Mouse (Mus musculus): ENCODE data around the gene Itih3. TPM values are rescaled to one million over a fixed set of nuclear protein-coding genes. Genes with fewer than 3 reads are reported as not detected.

The Itih3 gene
- total and polyA plus RNA-seq, 3 experiments: not detected

- Histone ChIP-seq H3K4me3 (replicated peaks in 1 of 3; ENCODE audit: low read depth in 2 of 3, low read length in 2 of 3, poor library complexity in 1 of 3) (no peak overlapping the region), H3K9ac (ENCODE audit: insufficient read depth, low read depth) (no peak overlapping the region), H3K27ac (ENCODE audit: insufficient read depth, low read depth) (no peak overlapping the region), H3K27me3 (replicated peaks) (no peaks in the 10 kb centered on the region), H3K36me3 (replicated peaks in 1 of 2; ENCODE audit: control insufficient read depth in 1 of 2, insufficient read depth in 1 of 2, low read length in 1 of 2) (peaks cover 14 to 64% of the 10 kb centered on the region in 2 experiments), H3K79me2 (replicated peaks; ENCODE audit: control insufficient read depth, extremely low read depth, insufficient read depth, poor library complexity, severe bottlenecking) (no peaks in the 10 kb centered on the region), H3K4me1 (ENCODE audit: control insufficient read depth in 1 of 2, insufficient read depth in 2 of 2) (peaks cover 0 to 27% of the 10 kb centered on the region in 2 experiments; a peak in 2 of 4 replicates), H3K9me3 (replicated peaks; ENCODE audit: low read length) (no peaks in the 10 kb centered on the region), H3K4me2 (ENCODE audit: insufficient read depth, low read depth, poor library complexity, severe bottlenecking) (no peak overlapping the region)
- in situ Hi-C loops (cut with MboI; ENCODE audit: low pct_ligation_motif_present, low pct_unique_long_range_greater_than_20kb, low sequenced_read_pairs) (no loop called here), dilution Hi-C loops (cut with MboI; ENCODE audit: extremely low pct_ligation_motif_present, extremely low pct_unique_long_range_greater_than_20kb, low sequenced_read_pairs) (no loop called here)
- TF ChIP-seq CHD1 (IDR thresholded peaks at IDR 0.05; ENCODE audit: low read depth, low read length): no peak
- TF ChIP-seq SIN3A (IDR thresholded peaks at IDR 0.05; ENCODE audit: low read length): no peak
- TF ChIP-seq HCFC1 (IDR thresholded peaks at IDR 0.05; ENCODE audit: low read depth, low read length): no peak
- no peak for TF ChIP-seq NELFE (IDR thresholded peaks at IDR 0.05; ENCODE audit: low read depth, low read length)
- TF ChIP-seq RCOR1 (conservative IDR thresholded peaks at IDR 0.05; ENCODE audit: low read depth, low read length): no peak
- TF ChIP-seq NRF1 (IDR thresholded peaks at IDR 0.05; ENCODE audit: low read depth, low read length): no peak
- TF ChIP-seq ZKSCAN1 (IDR thresholded peaks at IDR 0.05; ENCODE audit: borderline replicate concordance, low read depth, low read length): no peak
- TF ChIP-seq MXI1 (IDR thresholded peaks at IDR 0.05; ENCODE audit: low read depth, low read length): no peak
- no peak for TF ChIP-seq MAFK (IDR thresholded peaks at IDR 0.05; ENCODE audit: insufficient replicate concordance, low read length)
- TF ChIP-seq USF2 (conservative IDR thresholded peaks at IDR 0.05; ENCODE audit: low read depth, low read length): no peak
- DNase-seq (ENCODE audit: extremely low read depth): no peak
Observed at GRCm38 (mm10) chr14:30861421-30862125, 62.0 kb downstream of the Itih3 start.

Other genes with a start within 250 kb of the Itih3 start
- gene Sfmbt1, start 208.9 kb downstream of the Itih3 start, total RNA-seq (2012; rRNA removed): 5.1 and 5.8 TPM in 2 replicates
- 2.0 and 2.4 TPM in 2 replicates for gene Sfmbt1, start 208.9 kb downstream of the Itih3 start, total RNA-seq (2014; rRNA removed)
- 5.6 and 6.0 TPM in 2 replicates for gene Sfmbt1, start 208.9 kb downstream of the Itih3 start, polyA plus RNA-seq (2012; ENCODE audit: insufficient read length, low read depth)
- gene Tmem110, start 98.2 kb downstream of the Itih3 start, total RNA-seq (2012; rRNA removed): 15.7 and 19.4 TPM in 2 replicates
- gene Tmem110, start 98.2 kb downstream of the Itih3 start, total RNA-seq (2014; rRNA removed): 10.3 and 10.4 TPM in 2 replicates
- 25.1 and 26.2 TPM in 2 replicates for gene Tmem110, start 98.2 kb downstream of the Itih3 start, polyA plus RNA-seq (2012; ENCODE audit: insufficient read length, low read depth)
- gene Mustn1, start 44.6 kb downstream of the Itih3 start, total RNA-seq (2012; rRNA removed): 0.29 and 0.30 TPM in 2 replicates
- 0.19 TPM in 1 of 2 replicates, not detected in the other for gene Mustn1, start 44.6 kb downstream of the Itih3 start, total RNA-seq (2014; rRNA removed)
- gene Mustn1, start 44.6 kb downstream of the Itih3 start, polyA plus RNA-seq (2012; ENCODE audit: insufficient read length, low read depth): 0.33 and 0.44 TPM in 2 replicates
- gene Itih4, start 37.3 kb downstream of the Itih3 start, total RNA-seq (2012; rRNA removed): not detected in 2 replicates
- not detected in 2 replicates for gene Itih4, start 37.3 kb downstream of the Itih3 start, total RNA-seq (2014; rRNA removed)
- not detected in 2 replicates for gene Itih4, start 37.3 kb downstream of the Itih3 start, polyA plus RNA-seq (2012; ENCODE audit: insufficient read length, low read depth)
- 0.04 TPM in 1 of 2 replicates, not detected in the other for gene Itih1, start 19.5 kb upstream of the Itih3 start, total RNA-seq (2012; rRNA removed)
- gene Itih1, start 19.5 kb upstream of the Itih3 start, total RNA-seq (2014; rRNA removed): not detected in 2 replicates
- not detected in 2 replicates for gene Itih1, start 19.5 kb upstream of the Itih3 start, polyA plus RNA-seq (2012; ENCODE audit: insufficient read length, low read depth)
- 15.5 and 17.4 TPM in 2 replicates for gene Nek4, start 27.6 kb upstream of the Itih3 start, total RNA-seq (2012; rRNA removed)
- gene Nek4, start 27.6 kb upstream of the Itih3 start, total RNA-seq (2014; rRNA removed): 17.1 and 17.5 TPM in 2 replicates
- gene Nek4, start 27.6 kb upstream of the Itih3 start, polyA plus RNA-seq (2012; ENCODE audit: insufficient read length, low read depth): 17.6 and 18.3 TPM in 2 replicates
- gene Glt8d1, start 77.6 kb upstream of the Itih3 start, total RNA-seq (2012; rRNA removed): 12.6 and 13.8 TPM in 2 replicates
- 22.5 and 24.9 TPM in 2 replicates for gene Glt8d1, start 77.6 kb upstream of the Itih3 start, total RNA-seq (2014; rRNA removed)
- 11.1 and 11.7 TPM in 2 replicates for gene Glt8d1, start 77.6 kb upstream of the Itih3 start, polyA plus RNA-seq (2012; ENCODE audit: insufficient read length, low read depth)
- 150 and 179 TPM in 2 replicates for gene Spcs1, start 77.9 kb upstream of the Itih3 start, total RNA-seq (2012; rRNA removed)
- gene Spcs1, start 77.9 kb upstream of the Itih3 start, total RNA-seq (2014; rRNA removed): 344 and 351 TPM in 2 replicates
- gene Spcs1, start 77.9 kb upstream of the Itih3 start, polyA plus RNA-seq (2012; ENCODE audit: insufficient read length, low read depth): 176 and 181 TPM in 2 replicates
- gene Pbrm1, start 95.4 kb upstream of the Itih3 start, total RNA-seq (2012; rRNA removed): 20.4 and 25.6 TPM in 2 replicates
- gene Pbrm1, start 95.4 kb upstream of the Itih3 start, total RNA-seq (2014; rRNA removed): 22.6 and 24.6 TPM in 2 replicates
- gene Pbrm1, start 95.4 kb upstream of the Itih3 start, polyA plus RNA-seq (2012; ENCODE audit: insufficient read length, low read depth): 22.5 and 28.8 TPM in 2 replicates
- gene Gnl3, start 95.4 kb upstream of the Itih3 start, total RNA-seq (2012; rRNA removed): 136 and 207 TPM in 2 replicates
- 321 and 385 TPM in 2 replicates for gene Gnl3, start 95.4 kb upstream of the Itih3 start, total RNA-seq (2014; rRNA removed)
- gene Gnl3, start 95.4 kb upstream of the Itih3 start, polyA plus RNA-seq (2012; ENCODE audit: insufficient read length, low read depth): 364 and 365 TPM in 2 replicates
- gene Smim4, start 205.2 kb upstream of the Itih3 start, total RNA-seq (2012; rRNA removed): 38.0 and 45.8 TPM in 2 replicates
- gene Smim4, start 205.2 kb upstream of the Itih3 start, total RNA-seq (2014; rRNA removed): 13.5 and 19.1 TPM in 2 replicates
- 24.0 and 26.1 TPM in 2 replicates for gene Smim4, start 205.2 kb upstream of the Itih3 start, polyA plus RNA-seq (2012; ENCODE audit: insufficient read length, low read depth)
- 41.6 and 52.5 TPM in 2 replicates for gene Nt5dc2, start 207.3 kb upstream of the Itih3 start, total RNA-seq (2012; rRNA removed)
- gene Nt5dc2, start 207.3 kb upstream of the Itih3 start, total RNA-seq (2014; rRNA removed): 2.9 and 4.0 TPM in 2 replicates
- gene Nt5dc2, start 207.3 kb upstream of the Itih3 start, polyA plus RNA-seq (2012; ENCODE audit: insufficient read length, low read depth): 3.3 and 5.7 TPM in 2 replicates
- 3.9 and 4.4 TPM in 2 replicates for gene Stab1, start 244.9 kb upstream of the Itih3 start, total RNA-seq (2012; rRNA removed)
- 4.6 and 5.8 TPM in 2 replicates for gene Stab1, start 244.9 kb upstream of the Itih3 start, total RNA-seq (2014; rRNA removed)
- 11.2 TPM in 2 replicates for gene Stab1, start 244.9 kb upstream of the Itih3 start, polyA plus RNA-seq (2012; ENCODE audit: insufficient read length, low read depth)